In genomic region chr12:48146117-48146516, GRCm38 (mm10) we compare ENCODE assay signal across 15 mouse cellular contexts.
DNase-seq lines count a peak whose midpoint lies in the region; ATAC-seq and TF ChIP-seq lines count a peak whose summit lies in the region.
"Had no signal": no experiment of that assay in that cellular context is flagged by ENCODE, and none has a peak within 500 bp of the region (broad histone marks: within the 10 kb centered on the region; RNA-seq: fewer than 3 reads in every experiment).

No protein-coding gene starts in this region.

- peak; percentile 40; the same call in 1 of the 2 replicates for ATAC-seq in forebrain, postnatal 0 days
- no peak for ATAC-seq in forebrain, embryonic 11.5 days (replicated peaks; ENCODE audit: low FRiP score)
- no peak for ATAC-seq in embryonic facial prominence, embryonic 14.5 days (ENCODE audit: low read depth)

- no peaks in the 10 kb centered on the region for H3K9me3 ChIP-seq in forebrain, postnatal 0 days (ENCODE audit: low read length)
- no peaks in the 10 kb centered on the region for H3K9me3 ChIP-seq in forebrain, embryonic 11.5 days (ENCODE audit: control insufficient read depth, low read length)
- H3K9me3 ChIP-seq in embryonic facial prominence, embryonic 14.5 days (ENCODE audit: control insufficient read depth, low read length): no peaks in the 10 kb centered on the region

- no peak overlapping the region for H3K4me3 ChIP-seq in forebrain, postnatal 0 days (ENCODE audit: low read depth, low read length)
- H3K4me3 ChIP-seq in forebrain, embryonic 11.5 days (ENCODE audit: low read depth, low read length): no peak overlapping the region
- no peak overlapping the region for H3K4me3 ChIP-seq in embryonic facial prominence, embryonic 14.5 days (ENCODE audit: low read depth, low read length)
- H3K4me3 ChIP-seq: gastrocnemius, adult 2 months; heart, adult 2 months had no signal

- no peak overlapping the region for H3K4me2 ChIP-seq in forebrain, postnatal 0 days (ENCODE audit: low read depth)
- no peak overlapping the region for H3K4me2 ChIP-seq in forebrain, embryonic 11.5 days (ENCODE audit: low read depth, low read length, severe bottlenecking)
- no peak overlapping the region for H3K4me2 ChIP-seq in embryonic facial prominence, embryonic 14.5 days (ENCODE audit: low read depth, low read length)

- H3K27ac ChIP-seq in forebrain, postnatal 0 days (ENCODE audit: low read depth, low read length): no peak overlapping the region
- no peak overlapping the region for H3K27ac ChIP-seq in forebrain, embryonic 11.5 days (ENCODE audit: low read depth, low read length)
- H3K27ac ChIP-seq in embryonic facial prominence, embryonic 14.5 days (replicated peaks; ENCODE audit: low read depth, low read length): no peak overlapping the region
- H3K27ac ChIP-seq: gastrocnemius, adult 2 months; heart, adult 2 months; liver, embryonic 14.5 days; macrophage had no signal

- no peak overlapping the region for H3K9ac ChIP-seq in forebrain, postnatal 0 days
- H3K9ac ChIP-seq in forebrain, embryonic 11.5 days (ENCODE audit: low read length): no peak overlapping the region
- no peak overlapping the region for H3K9ac ChIP-seq in embryonic facial prominence, embryonic 14.5 days (ENCODE audit: low read depth, low read length)
- H3K9ac ChIP-seq: liver, embryonic 14.5 days had no signal

- TF ChIP-seq CTCF in forebrain, postnatal 0 days (IDR thresholded peaks at IDR 0.05; ENCODE audit: low read depth): peak; percentile 65

- H3K4me1 ChIP-seq in forebrain, postnatal 0 days (ENCODE audit: insufficient read depth): no peaks in the 10 kb centered on the region
- H3K4me1 ChIP-seq in forebrain, embryonic 11.5 days (replicated peaks; ENCODE audit: control insufficient read depth, insufficient read depth, low read length): no peaks in the 10 kb centered on the region
- no peaks in the 10 kb centered on the region for H3K4me1 ChIP-seq in embryonic facial prominence, embryonic 14.5 days (ENCODE audit: control insufficient read depth, insufficient read depth, low read length)

- DNase-seq in forebrain, postnatal 0 days: peak; percentile 33
- DNase-seq in forebrain, embryonic 11.5 days (ENCODE audit: low spot score): no peak
- peak; percentile 7 to 22 for DNase-seq in left cerebral cortex, postnatal 14 days (ENCODE audit: low spot score in 2 of 2)
- DNase-seq in left cerebral cortex, postnatal 4 days: no peak
- DNase-seq in ES-CJ7 (ENCODE audit: low read depth, low spot score): peak; percentile 7
- DNase-seq in embryonic facial prominence, embryonic 14.5 days (ENCODE audit: low spot score): peak; percentile 27
- no peak for DNase-seq in ovary, postnatal 36 days (ENCODE audit: low spot score)
- no peak for DNase-seq in adrenal gland, adult 2 months
- DNase-seq: adrenal gland, postnatal 25 days; gastrocnemius, adult 2 months; heart, adult 2 months; kidney, adult 9 months; layer of hippocampus, adult 9-11 months had no signal

- intact Hi-C loops in left cerebral cortex, postnatal 14 days (cut with DNase I): no loop called here
- intact Hi-C loops in left cerebral cortex, postnatal 4 days (cut with DNase I): loop anchor here (10.0 kb wide), 1 partner anchor 1331 kb away; the partner anchor contains the start of gene Nova1

- no peaks in the 10 kb centered on the region for H3K27me3 ChIP-seq in forebrain, postnatal 0 days (ENCODE audit: insufficient read depth, low read length)
- H3K27me3 ChIP-seq in forebrain, embryonic 11.5 days (ENCODE audit: control insufficient read depth, insufficient read depth, low read length): no peaks in the 10 kb centered on the region
- H3K27me3 ChIP-seq in embryonic facial prominence, embryonic 14.5 days (replicated peaks; ENCODE audit: control insufficient read depth, insufficient read depth, low read length): no peaks in the 10 kb centered on the region

- H3K36me3 ChIP-seq in forebrain, postnatal 0 days (ENCODE audit: insufficient read depth): no peaks in the 10 kb centered on the region
- no peaks in the 10 kb centered on the region for H3K36me3 ChIP-seq in forebrain, embryonic 11.5 days (ENCODE audit: control insufficient read depth, insufficient read depth, low read length)
- H3K36me3 ChIP-seq in embryonic facial prominence, embryonic 14.5 days (ENCODE audit: control insufficient read depth, insufficient read depth, low read length): no peaks in the 10 kb centered on the region

Comparison
In these comparisons a context has a peak if more than half of its experiments do, and no peak if none do; other contexts are left out.
1. DNase-seq: peak in forebrain, postnatal 0 days (single experiment), left cerebral cortex, postnatal 14 days (2 of 2), ES-CJ7 (single experiment) and embryonic facial prominence, embryonic 14.5 days (single experiment); none in forebrain, embryonic 11.5 days (single experiment), left cerebral cortex, postnatal 4 days (single experiment), ovary, postnatal 36 days (single experiment) and adrenal gland, adult 2 months (single experiment).